Mouse (Mus musculus) layer of hippocampus, postnatal 10 days (tissue): ENCODE measurements around the gene Tnik. TPM values are rescaled to one million over a fixed set of nuclear protein-coding genes. Genes with fewer than 3 reads are reported as not detected.

ENCODE experiments used
- DNase-seq, 2 experiments: peaks; one replicate each; pipeline ENCODE4 v3.0.0; 2021; ENCODE audit warnings: low spot score in 2 of 2
- total RNA-seq, 2 experiments: library from RNA; stranded (reverse); gene quantifications; 2 replicates each; pipeline ENCODE4 v1.2.3; 2021

Gene Tnik
- total RNA-seq, 2 experiments from 2014 or later, result 209 to 232 TPM

DNA sequence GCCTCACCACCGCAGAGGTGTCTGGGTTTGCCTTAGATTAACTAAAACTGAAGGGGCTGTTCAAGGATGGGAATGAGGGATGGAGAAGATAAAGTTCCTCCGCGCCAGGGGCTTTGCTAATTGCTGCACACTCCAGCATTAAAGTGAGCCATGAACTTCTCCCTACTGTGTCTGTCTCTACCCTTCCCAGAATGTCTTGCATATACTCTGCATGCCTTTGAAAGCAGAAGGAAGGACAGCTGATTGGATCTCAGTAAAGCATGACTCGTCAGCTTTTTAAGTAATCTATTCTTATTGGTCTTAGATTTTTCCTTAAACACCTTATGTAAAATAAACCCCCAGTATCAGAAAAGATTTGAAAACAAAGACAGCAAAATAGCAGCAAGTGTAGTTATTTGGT is 203.7 kb downstream of the Tnik start:
- no peak for DNase-seq

DNA sequence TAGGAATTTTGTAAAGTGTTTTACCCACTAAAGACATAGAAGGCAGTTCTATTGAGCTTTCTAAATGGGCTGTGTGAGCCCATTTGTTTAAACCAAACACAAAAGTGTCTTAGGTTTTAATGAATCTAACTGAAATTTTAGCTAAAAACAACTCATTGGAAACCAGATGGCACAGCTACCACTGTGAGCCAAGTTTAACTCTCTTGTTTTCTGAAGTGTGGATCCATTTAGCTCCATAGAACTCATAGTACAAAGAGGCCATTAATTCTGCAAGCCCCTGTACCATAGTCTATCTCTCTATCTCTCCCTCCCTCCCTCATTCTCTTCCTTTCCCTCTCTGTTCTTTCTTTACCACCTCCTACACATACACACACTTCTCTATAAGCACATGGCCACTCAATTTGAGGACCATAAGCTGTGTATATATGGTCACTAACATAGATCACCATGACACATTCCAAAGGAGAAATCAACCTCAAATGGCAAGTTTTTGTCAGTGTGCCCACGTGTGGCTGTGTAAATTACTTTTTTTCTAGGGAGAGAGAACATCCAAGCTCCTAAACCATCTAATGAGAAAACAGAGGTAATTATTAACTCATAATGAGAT is 204.2 kb downstream of the Tnik start:
- no peak for DNase-seq

DNA sequence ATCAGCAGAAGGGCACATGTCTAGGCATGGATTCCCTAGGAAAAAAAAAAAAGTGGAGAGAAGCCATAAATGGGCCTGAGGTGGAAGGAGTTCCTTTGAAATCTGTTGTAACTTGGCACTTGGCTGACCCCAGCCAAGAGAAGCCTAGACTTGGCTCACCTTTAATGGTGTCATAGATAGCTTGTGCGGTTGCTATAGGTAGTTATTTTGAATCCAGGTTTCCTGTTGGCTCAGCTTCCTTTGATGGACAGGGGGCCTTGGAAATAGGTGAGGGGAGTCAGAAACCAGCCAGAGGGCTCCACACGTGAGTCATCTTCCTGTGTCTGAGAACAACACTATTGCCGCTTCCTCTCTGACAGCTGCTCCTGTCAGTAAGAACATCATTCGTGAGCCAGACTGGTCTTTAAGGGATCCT is 204.9 kb downstream of the Tnik start:
- DNase-seq, result no peak

DNA sequence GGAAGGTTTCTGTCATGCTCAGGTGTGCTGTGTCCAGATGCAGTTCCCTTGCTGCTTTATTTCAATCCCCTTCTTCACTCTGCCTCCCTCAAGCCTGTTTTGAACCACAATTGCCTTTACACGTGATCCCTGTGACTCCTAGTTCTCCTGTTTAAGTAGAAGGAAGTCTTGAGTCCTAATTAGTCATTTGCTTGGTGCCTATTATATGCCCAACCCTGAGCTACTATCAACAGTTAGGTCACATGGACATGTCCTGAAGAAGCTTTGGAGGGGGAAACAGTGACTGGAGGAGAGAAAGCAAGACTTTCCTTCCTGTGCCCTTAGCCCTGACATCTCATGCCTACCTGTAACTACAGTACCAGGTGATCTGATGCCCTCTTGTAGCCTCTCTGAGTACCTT is 210.4 kb downstream of the Tnik start:
- no peak for DNase-seq

DNA sequence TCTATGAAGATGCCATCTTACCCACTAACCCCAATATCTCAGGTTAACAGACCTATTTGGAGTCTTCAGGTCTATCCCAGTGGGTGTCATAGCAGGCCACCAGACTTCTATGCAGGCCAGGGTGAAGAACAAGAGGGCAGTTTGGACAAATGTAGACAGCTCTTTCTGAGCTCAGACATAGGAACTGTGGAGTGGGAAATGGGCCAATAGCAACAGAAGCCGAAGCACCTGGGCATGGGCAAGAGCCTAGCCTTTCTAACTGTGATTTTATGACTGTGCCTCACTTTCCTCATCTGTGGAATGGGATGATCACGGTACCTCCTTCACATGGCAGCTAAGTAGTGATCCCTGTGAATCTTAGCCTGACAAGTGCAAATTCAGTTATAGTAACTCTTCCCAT is 214.4 kb downstream of the Tnik start:
- DNase-seq, result no peak

DNA sequence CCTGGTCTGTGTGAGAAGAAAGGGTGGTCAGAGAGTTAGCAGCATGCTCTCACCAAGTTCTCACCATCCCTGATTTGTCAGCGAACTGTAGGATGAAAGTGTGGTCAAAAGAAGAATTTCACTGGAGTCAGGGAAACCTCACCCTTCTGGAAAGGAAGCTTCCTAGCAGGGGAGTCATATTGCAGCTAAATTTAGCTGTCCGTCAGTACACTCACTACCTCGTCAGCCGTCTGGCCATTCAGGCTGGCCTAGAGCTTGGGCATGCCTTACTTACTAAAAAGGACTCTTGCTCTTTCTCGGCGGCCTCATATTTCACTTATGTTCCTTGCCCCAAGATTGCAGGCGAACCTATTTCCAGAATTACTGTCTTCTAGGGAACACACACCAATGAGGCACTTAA is 222.7 kb downstream of the Tnik start:
- no peak for DNase-seq

DNA sequence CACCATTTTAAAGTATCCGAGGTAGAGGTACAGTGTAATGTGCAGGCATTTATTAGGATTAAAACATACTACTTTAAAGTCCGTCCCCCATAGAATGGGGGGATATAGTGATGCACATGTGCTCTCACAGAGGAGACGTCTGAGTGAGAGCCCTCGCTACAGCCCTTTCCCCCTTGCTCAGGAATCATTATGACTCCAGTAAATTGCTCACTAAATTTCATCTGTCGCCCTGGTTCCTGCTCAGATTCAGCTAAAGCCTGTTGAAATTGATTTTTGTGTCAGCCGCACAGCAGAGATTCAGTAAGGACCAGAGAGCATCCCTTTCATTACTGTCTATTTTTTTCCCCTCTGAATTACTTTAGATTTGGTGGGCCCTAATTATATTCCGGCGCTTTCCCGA is 224.4 kb downstream of the Tnik start:
- DNase-seq, result no peak

DNA sequence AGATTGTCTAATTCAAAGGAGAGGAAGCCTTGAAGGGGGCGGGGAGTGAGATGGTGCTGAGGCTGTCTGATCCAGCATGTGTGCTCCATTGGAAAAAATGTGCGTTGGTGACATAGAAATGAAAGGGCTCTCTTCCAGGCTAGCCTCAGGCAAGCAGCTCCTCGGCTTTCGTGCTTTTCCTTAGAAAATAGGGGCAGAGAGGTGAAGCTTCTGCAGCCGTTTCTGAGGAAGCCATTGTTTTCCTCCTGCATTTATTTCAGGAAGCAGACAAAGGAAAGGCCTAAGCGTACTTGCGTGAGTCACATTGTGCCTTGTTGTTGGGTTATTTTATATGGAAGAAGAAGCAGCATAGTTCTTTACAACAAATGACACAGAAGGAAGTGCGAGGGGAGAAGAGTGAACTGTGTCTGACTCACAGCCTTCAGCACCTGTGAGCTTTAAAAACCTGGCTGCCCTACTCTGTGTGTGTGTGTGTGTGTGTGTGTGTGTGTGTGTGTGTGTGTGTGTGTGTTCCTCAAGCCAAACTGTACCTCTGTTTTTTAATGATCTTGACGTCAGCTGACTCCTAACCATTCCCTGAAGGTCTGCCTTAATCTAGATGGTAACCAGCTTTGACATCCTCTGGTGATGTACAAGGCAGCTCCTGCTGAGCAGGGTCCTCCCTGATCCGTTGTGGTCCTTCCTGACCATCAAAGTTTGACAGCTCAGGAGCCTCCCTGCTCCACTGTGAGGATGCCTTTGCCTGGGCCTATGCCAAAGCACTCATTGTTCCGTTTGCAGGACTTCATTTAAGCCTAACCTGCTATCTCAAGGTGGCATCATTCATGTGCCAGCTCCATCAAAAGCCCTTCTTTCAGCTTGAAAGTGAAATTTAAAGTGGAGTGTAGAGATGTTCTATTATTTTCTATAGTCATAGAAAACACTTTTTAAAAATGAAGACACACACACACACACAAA is 228.3 kb downstream of the Tnik start:
- DNase-seq, result no peak

DNA sequence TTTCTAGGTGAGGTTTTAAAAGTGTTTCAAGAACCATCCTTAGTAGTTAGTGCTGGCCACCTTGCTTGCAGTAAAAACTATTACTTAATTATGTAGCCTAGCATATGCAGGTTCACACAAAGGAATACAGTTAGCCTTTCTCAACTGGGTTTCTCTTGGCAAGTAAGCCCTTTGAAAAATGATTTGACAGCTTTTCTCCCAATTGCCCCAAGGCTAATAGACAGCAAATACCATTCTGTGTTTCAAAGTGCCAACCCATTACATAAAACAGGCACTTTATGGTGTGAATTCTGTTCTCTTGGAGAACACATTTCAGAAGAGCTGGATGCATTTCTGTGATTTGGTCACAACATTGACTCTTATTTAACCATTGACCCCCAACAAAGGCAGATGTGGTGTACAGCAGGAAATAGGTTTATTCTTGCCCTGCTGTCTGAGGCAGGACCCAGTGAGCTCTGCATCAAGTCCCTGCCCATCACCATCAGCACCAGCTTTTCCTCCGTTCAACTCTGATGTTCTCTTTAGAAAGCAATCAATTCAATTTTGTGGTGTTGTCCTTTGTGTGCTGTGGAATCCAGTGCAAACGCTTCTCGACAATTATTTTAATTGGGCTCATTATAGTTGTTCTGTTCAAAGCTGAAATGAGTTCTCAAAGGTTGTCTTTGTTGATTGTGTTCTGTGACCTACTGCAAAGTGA is 233.9 kb downstream of the Tnik start:
- DNase-seq, result no peak

DNA sequence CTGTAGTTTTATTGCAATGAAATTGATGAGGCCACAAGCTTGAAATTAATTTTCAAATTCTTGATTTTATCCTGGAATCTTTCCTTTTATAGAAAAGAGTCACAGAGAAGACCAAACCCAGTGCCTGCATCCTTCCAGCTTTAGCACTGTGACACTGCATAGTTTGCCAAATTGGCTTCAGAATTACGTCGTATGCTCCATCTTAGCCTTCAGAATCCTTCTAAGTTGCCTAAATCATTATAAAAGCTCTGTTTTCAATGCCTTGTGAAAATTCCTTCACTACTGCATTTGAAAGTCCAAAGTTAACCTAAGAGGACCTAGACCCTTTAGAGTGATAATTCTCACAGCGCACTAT is 234.5 kb downstream of the Tnik start:
- no peak for DNase-seq

DNA sequence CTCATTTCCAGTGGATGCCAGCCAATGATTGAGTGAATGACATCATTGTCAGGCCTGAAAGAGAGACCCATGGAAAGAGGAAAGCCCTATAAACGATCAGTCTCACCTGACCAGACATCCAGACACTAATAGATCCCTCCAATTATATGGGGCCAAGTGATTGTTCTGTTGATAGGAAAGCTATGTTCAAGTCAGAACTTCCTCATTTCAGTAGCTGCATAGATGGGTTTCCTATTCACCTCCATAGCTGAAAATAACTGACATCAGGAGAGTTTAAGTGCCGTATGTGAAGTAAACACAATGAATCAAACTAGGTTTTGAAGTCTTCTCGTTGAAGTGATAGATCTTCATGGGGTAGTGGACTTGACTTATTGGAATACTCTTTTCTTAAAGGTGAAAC is 239.7 kb downstream of the Tnik start:
- DNase-seq, result no peak

DNA sequence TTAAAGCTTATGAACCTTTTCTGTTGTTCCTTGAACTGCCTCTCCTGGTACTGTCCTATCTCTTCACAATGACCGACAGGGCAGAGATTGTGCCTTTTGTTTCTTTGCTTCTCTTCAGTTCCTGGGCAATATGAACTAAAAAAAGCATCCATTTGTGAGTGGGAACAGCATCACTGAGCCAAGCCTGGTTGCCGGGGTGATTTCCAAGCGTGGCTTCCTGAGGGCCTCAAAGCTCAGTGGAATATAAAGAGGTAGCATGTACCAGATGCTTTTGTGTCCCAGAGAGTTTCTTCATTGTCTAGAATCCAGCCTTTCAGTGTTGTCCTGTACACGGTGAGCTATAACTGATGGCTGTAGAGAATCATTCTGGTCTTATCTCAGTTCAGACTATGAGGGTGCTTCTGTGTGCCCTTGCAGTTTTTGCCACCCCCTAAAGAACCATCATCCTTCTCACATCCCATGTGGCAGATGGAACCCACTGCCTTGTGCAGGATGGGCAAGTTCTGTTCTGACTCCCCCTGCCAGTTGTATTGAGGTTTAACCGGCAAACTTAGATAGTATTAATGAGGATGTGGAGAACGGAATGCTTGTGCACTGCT is 246.4 kb downstream of the Tnik start:
- DNase-seq, result peak in 1 of 2 experiments; percentile 40

DNA sequence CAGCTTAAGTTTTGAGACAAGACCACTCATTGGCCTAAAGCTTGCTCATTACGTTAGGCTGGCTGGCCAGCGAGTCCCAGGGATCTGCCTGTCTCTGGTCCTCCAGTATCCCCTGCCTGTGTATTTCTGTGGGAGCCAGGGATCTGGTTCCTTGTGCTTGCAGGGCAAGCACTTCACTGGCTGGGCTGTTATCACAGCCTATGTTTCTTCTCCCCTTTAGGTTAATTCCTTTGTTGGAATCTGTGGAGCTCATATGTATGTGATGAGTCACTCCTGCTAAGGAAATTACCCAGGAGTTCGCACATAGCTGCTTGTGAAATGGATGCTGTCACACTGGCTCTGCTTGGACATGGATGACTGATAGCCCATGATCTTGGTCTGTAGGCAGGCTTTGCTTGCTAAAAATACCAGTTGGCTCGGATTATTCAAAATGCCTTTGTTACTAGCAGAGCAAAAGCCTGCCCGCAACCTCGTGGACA is 260.0 kb downstream of the Tnik start:
- DNase-seq, result no peak

DNA sequence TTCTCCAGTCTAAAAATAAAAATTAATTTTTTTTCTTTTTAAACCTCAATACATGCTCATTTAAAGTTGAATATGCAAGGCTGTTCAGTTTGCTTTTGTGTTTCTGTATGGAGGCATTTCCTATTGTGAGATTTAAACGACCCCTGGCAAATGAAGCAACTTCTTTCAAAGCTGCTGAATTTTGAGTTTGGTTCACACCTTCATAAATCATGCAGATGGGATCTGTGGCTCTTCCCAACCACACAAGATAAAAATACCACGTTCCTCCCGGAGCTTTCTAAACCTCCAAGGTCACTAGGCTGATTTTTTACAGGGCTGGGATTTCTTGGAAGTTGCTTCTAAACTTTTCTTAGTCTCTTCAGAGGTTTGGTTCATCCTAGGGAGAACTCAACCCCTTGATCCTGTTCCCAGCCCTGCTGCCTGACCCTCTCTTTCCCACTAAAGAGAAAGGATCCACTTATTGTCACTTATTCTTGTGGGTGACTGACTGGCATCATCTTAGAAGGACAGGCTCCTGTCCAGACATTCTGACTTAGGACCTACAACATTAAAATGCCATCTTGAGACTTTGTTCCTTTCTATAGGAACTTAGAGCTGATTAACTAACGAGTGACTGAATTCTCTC is 260.6 kb downstream of the Tnik start:
- no peak for DNase-seq

DNA sequence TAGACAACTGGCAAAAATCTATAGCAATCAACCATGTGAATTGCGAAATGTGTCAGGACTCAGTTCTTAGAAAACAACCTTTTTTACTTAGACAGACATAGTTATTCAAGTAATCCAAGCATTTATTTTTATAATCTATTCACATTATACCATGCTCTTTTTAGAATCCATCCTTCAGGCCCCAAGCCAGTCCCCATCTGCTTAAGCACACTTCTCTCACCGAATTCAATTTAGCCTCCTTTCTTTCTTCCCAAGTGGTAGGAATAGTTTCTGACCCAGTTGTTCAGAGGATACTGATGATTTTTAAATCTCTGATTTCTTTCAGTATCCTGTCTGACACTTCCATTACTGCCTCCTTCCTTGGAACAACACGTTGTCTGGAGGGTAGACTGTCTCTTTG is 261.5 kb downstream of the Tnik start:
- DNase-seq, result no peak

DNA sequence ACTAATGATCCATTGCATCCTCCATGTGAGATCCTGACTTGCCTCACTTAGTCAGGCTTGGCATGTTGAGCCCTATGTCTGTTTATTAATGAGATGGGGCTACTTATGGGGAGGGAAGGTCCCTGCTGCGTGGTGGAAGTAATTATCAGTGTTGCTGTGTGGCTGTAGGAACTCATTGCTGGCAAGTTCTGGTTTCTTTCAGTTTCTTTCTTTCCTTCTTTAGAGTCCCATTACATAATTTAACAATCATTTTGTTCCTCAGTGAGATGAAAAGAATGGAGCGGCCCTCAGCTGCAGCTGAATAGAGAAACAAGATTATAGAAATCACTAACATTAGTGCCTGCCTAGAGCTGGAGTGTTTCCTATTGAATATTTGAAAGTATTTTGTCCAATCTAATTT is 263.7 kb downstream of the Tnik start:
- no peak for DNase-seq

DNA sequence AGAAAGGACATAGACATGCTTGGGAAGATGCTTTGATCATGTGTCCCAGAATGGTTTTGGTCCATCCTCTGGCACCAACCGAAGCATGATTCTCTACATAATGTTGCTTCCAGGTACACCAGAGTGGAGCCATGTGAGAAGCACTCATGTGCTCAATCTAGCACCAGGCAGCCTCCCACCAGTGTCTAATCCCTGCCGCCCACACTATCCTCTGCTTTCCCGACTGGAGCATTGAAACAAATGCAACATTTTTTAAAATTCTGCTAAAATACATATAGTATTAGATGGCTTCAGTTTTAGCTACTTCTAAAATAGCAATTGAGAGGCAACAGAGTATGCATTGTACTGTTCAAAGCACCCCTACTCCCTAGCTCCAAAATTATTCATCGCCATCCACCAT is 264.2 kb downstream of the Tnik start:
- DNase-seq, result no peak

DNA sequence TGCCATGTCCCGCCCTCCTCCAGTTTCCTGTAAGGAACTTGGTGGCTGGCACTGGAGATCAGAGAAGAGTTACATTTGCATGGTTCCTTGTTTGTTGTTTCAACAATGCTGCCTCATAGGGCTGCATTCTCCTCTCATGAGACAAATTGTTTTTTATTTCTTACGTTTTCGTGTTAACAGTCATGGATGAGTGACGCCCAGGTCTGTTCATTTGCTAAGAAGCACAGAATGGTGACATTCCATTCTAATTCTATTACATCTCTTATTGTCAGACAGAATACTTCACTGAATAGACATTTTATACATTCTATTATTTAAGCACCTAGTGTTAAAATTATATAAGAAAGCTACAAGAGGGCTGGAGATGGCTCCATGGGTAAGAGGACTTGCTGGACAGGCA is 266.5 kb downstream of the Tnik start:
- DNase-seq, result peak in 1 of 2 experiments; percentile 6

DNA sequence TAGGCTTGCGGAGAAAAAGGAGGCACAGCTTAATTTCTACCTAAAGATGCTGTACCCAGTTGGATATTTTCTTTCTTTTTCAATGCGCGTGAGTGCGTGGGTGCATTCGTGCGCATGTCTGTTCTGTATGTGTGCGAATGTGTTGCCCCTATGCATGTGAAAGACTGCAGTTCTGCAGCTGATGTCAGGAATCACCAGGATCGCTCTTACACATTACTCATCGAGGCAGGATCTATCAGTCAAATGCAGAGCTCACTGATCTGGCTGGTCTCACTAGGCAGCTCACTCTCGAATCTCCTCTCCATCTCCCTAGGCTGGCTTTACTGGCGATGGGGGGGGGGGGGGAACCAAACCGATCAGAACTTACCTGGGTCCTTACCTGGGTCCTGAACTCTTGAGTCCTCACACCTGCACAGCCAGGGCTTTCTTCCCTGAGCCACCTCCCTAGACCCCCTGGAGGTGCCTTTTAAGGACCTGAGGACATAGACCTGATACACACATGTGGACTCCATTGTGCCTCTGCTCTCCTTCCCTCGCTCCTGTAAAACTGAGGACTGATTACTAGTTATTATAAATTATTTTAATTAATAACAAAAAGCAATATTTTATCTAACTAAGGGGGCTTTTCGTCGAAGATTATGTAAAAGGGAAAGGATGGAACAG is 268.4 kb downstream of the Tnik start:
- DNase-seq, result peak in 1 of 2 experiments; percentile 21

DNA sequence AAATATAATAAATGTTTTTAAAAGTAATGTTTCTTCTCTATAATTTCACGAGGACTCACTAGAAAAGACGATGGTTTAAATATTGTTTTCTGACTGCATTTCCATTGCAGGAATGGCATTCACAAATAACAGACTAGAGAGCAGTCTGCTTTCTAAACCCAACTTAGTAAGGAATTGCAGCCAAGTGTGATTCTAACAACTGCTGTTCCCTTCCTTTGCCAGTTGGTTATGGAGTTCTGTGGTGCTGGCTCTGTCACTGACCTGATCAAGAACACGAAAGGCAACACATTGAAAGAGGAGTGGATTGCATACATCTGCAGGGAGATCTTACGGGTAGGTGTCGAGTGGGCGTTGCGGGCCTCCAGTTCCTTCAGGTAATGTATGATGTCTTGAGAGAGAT is 269.7 kb downstream of the Tnik start:
- peak in 1 of 2 experiments; percentile 27 for DNase-seq

DNA sequence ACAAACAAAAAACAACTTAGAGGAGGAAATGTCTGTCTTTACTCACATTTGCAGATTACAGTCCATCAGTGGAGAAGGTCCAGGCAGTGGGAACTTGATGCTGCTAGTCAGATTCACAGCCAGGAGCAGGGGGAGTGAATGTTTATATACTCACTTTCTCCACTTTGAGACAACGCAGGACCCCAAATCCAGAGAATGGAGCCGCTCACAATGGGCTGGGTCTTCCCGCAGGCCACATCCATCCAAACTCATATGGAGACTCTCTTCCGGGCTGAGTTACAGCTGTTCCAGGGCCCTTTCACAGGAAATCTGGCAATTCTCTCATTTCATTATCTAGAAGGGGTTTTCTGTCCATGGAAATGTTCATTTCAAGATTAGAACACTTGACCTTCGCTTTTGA is 277.1 kb downstream of the Tnik start:
- DNase-seq, result peak in 1 of 2 experiments; percentile 4
